Mouse (Mus musculus): ENCODE data around the gene Flt3l. TPM values are rescaled to one million over a fixed set of nuclear protein-coding genes. Genes with fewer than 3 reads are reported as not detected.

The Flt3l gene
- total RNA-seq, 2 experiments from 2014 or later = 1.9 to 2.5 TPM

GRCm38 (mm10) chr7:45148534-45149098 is 12.4 kb upstream of the Flt3l start:
- intact Hi-C loops (cut with DNase I; ENCODE audit: low total_unique reads) = no loop called here

GRCm38 (mm10) chr7:45147899-45148298 is 11.7 kb upstream of the Flt3l start:
- intact Hi-C loops (cut with DNase I; ENCODE audit: low total_unique reads) = no loop called here
- no peak for DNase-seq

More at GRCm38 (mm10) chr7:45148534-45149098, 12.4 kb upstream of the Flt3l start:
- no peak for DNase-seq

GRCm38 (mm10) chr7:45147267-45147666 is 11.0 kb upstream of the Flt3l start:
- intact Hi-C loops (cut with DNase I; ENCODE audit: low total_unique reads) = no loop called here

GRCm38 (mm10) chr7:45145460-45145859 is 9.2 kb upstream of the Flt3l start:
- no peak for DNase-seq
- intact Hi-C loops (cut with DNase I; ENCODE audit: low total_unique reads) = no loop called here

More at GRCm38 (mm10) chr7:45147267-45147666, 11.0 kb upstream of the Flt3l start:
- DNase-seq = no peak

GRCm38 (mm10) chr7:45144368-45145174 is 8.3 kb upstream of the Flt3l start:
- intact Hi-C loops (cut with DNase I; ENCODE audit: low total_unique reads) = no loop called here
- DNase-seq = no peak

- DNase-seq = no peak
- intact Hi-C loops (cut with DNase I; ENCODE audit: low total_unique reads) = no loop called here
Measured at GRCm38 (mm10) chr7:45141914-45142313, 5.7 kb upstream of the Flt3l start.

GRCm38 (mm10) chr7:45141319-45141718 is 5.1 kb upstream of the Flt3l start:
- DNase-seq = no peak
- intact Hi-C loops (cut with DNase I; ENCODE audit: low total_unique reads) = no loop called here

- intact Hi-C loops (cut with DNase I; ENCODE audit: low total_unique reads) = no loop called here
Measured at GRCm38 (mm10) chr7:45139904-45140723, 3.9 kb upstream of the Flt3l start.

GRCm38 (mm10) chr7:45138403-45138802 is 2.2 kb upstream of the Flt3l start:
- intact Hi-C loops (cut with DNase I; ENCODE audit: low total_unique reads) = no loop called here
- no peak for DNase-seq

More at GRCm38 (mm10) chr7:45139904-45140723, 3.9 kb upstream of the Flt3l start:
- no peak for DNase-seq

GRCm38 (mm10) chr7:45137171-45138006 is 1.2 kb upstream of the Flt3l start:
- intact Hi-C loops (cut with DNase I; ENCODE audit: low total_unique reads) = loop anchor here (2.0 kb wide), 1 partner anchor 59 kb away; no protein-coding TSS in a partner anchor
- DNase-seq = no peak

GRCm38 (mm10) chr7:45135370-45135769 is 862 bp downstream of the Flt3l start:
- no peak for DNase-seq
- intact Hi-C loops (cut with DNase I; ENCODE audit: low total_unique reads) = no loop called here

- no peak for DNase-seq
- intact Hi-C loops (cut with DNase I; ENCODE audit: low total_unique reads) = no loop called here
Measured at GRCm38 (mm10) chr7:45134544-45135026, 1.6 kb downstream of the Flt3l start.

- no peak for DNase-seq
- intact Hi-C loops (cut with DNase I; ENCODE audit: low total_unique reads) = no loop called here
Measured at GRCm38 (mm10) chr7:45133446-45134159, 2.6 kb downstream of the Flt3l start.

GRCm38 (mm10) chr7:45131850-45132249 is 4.4 kb downstream of the Flt3l start:
- intact Hi-C loops (cut with DNase I; ENCODE audit: low total_unique reads) = no loop called here
- no peak for DNase-seq

- DNase-seq = no peak
- intact Hi-C loops (cut with DNase I; ENCODE audit: low total_unique reads) = no loop called here
Measured at GRCm38 (mm10) chr7:45129776-45130512, 6.3 kb downstream of the Flt3l start.

- intact Hi-C loops (cut with DNase I; ENCODE audit: low total_unique reads) = no loop called here
- peak; percentile 45 for DNase-seq
Measured at GRCm38 (mm10) chr7:45129318-45129717, 6.9 kb downstream of the Flt3l start.

GRCm38 (mm10) chr7:45128624-45129246 is 7.5 kb downstream of the Flt3l start, which contains the start of gene Rpl13a:
Gene Rpl13a, minus strand, starts transcription at chr7:45128761.
- DNase-seq = peak; percentile 97
- intact Hi-C loops (cut with DNase I; ENCODE audit: low total_unique reads) = no loop called here

All from gastrocnemius, postnatal 14 days (tissue).